Mouse (Mus musculus) hindbrain, embryonic 12.5 days (tissue): ENCODE data around the gene Polr3b. TPM values are rescaled to one million over a fixed set of nuclear protein-coding genes. Genes with fewer than 3 reads are reported as not detected.

Experiments
- ATAC-seq: fragments of 200-750 bp; cut with Nextera tagmentation; 2 replicates; pipeline ENCODE4 v1.8.0; 2017; ENCODE audit warnings: moderate TSS enrichment; ENCODE audit not compliant: low FRiP score
- H3K27ac ChIP-seq: fragments of 300-500 bp; sonication (generic); 2 replicates; pipeline ENCODE4 v1.5.1; 2016; ENCODE audit warnings: mild to moderate bottlenecking
- H3K27me3 ChIP-seq: fragments of 300-500 bp; sonication (generic); 2 replicates; pipeline ENCODE4 v1.6.1; 2016; ENCODE audit warnings: mild to moderate bottlenecking
- H3K36me3 ChIP-seq: fragments of 300-500 bp; sonication (generic); 2 replicates; pipeline ENCODE4 v1.6.1; 2016; ENCODE audit warnings: mild to moderate bottlenecking
- H3K4me1 ChIP-seq: fragments of 300-500 bp; sonication (generic); 2 replicates; pipeline ENCODE4 v1.6.1; 2016
- H3K4me2 ChIP-seq: fragments of 300-500 bp; sonication (generic); replicated peaks from 2 replicates; pipeline ENCODE4 v1.6.1; 2016; ENCODE audit warnings: mild to moderate bottlenecking
- H3K4me3 ChIP-seq: fragments of 300-500 bp; sonication (generic); 2 replicates; pipeline ENCODE4 v1.5.1; 2016; ENCODE audit warnings: mild to moderate bottlenecking
- H3K9ac ChIP-seq: fragments of 300-500 bp; sonication (generic); 2 replicates; pipeline ENCODE4 v1.6.1; 2016; ENCODE audit warnings: mild to moderate bottlenecking, moderate library complexity
- H3K9me3 ChIP-seq: fragments of 300-500 bp; sonication (generic); replicated peaks from 2 replicates; pipeline ENCODE4 v1.6.1; 2016; ENCODE audit warnings: mild to moderate bottlenecking
- WGBS: fragments of 180-500 bp; shearing (Covaris S2); methylation state at CpG from one replicate; pipeline ENCODE4 v1.1.7; 2016; 5-methylcytosine and 5-hydroxymethylcytosine counted together
- polyA plus RNA-seq: library from polyadenylated mRNA; unstranded; fragments of >200 nt; fragmentation: Nextera tagmentation; extraction: Ambion mirVana; gene quantifications from 2 replicates; pipeline ENCODE4 v1.2.1, GENCODE M21; 2016

Polr3b gene
- polyA plus RNA-seq, 1 experiment from 2014 or later, result 19.3 TPM

GRCm38 (mm10) chr10:84615076-84615475, 7.0 kb upstream of the Polr3b start:
- H3K9me3 ChIP-seq, result no peaks in the 10 kb centered on the region
- no peak for ATAC-seq
- H3K27ac ChIP-seq, result no peak overlapping the region
- H3K9ac ChIP-seq, result no peak overlapping the region
- 82% methylated on average over 3 of the region's 3 CpGs for WGBS
- H3K4me3 ChIP-seq, result no peak overlapping the region
- H3K36me3 ChIP-seq, result no peaks in the 10 kb centered on the region
- no peaks in the 10 kb centered on the region for H3K27me3 ChIP-seq
- no peaks in the 10 kb centered on the region for H3K4me1 ChIP-seq
- H3K4me2 ChIP-seq, result no peak overlapping the region

DNA sequence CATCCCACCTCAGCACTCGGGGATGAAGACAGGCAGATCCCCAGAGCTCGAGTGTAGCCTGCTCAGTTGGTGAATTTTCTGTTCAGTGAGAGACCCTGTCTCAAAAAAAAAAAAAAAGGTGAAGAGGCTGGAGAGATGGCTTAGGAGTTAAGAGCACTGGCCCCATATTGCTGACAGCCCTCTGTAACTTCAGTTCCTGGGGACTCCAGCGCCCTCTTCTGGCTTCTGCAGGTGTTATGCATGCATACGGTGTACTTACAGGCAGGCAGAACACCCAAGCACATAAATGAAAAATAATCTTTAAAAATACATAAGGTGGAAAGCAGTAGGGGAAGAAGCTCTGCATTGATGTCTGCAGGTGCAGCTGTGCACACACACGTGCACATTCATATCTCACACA, 9.1 kb downstream of the Polr3b start:
- Histone ChIP-seq H3K36me3 (peaks cover 29% of the 10 kb centered on the region), H3K4me1 (no peaks in the 10 kb centered on the region), H3K4me2 (no peak overlapping the region), H3K27me3 (no peaks in the 10 kb centered on the region), H3K9me3 (no peaks in the 10 kb centered on the region), H3K27ac (no peak overlapping the region), H3K9ac (no peak overlapping the region), H3K4me3 (no peak overlapping the region)
- WGBS, result 55% methylated on average over 5 of the region's 5 CpGs
- ATAC-seq, result no peak

GRCm38 (mm10) chr10:84632005-84632404, 9.9 kb downstream of the Polr3b start:
- WGBS, result 87% methylated on average over 4 of the region's 4 CpGs
- Histone ChIP-seq H3K27me3 (no peaks in the 10 kb centered on the region), H3K4me1 (no peaks in the 10 kb centered on the region), H3K4me2 (no peak overlapping the region), H3K4me3 (no peak overlapping the region), H3K27ac (no peak overlapping the region), H3K36me3 (peaks cover 37% of the 10 kb centered on the region), H3K9ac (no peak overlapping the region), H3K9me3 (no peaks in the 10 kb centered on the region)
- no peak for ATAC-seq

DNA sequence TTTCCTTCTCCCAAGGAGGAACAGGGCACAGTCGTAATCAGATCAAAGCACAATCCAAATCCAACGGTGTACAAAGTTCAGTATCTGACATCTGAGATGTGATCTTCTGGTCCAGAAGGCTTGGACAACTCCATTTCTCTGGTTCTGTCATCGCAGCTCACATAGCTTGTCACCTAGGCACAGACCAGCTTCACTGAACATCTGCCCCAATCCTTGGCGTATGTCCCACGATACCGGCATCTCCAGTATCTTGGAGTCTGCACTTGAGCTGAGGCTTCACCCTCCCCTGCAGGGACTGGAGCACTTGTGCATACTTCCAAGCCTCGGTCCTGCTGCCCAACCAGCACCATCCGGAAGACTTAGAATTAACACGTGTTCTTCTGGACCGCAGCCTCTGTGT, 14.6 kb downstream of the Polr3b start:
- H3K9ac ChIP-seq, result no peak overlapping the region
- no peak overlapping the region for H3K27ac ChIP-seq
- H3K4me3 ChIP-seq, result no peak overlapping the region
- peaks cover 53% of the 10 kb centered on the region for H3K36me3 ChIP-seq
- WGBS, result 96% methylated on average over 10 of the region's 10 CpGs
- H3K4me2 ChIP-seq, result no peak overlapping the region
- no peak for ATAC-seq
- H3K27me3 ChIP-seq, result no peaks in the 10 kb centered on the region
- no peaks in the 10 kb centered on the region for H3K9me3 ChIP-seq
- H3K4me1 ChIP-seq, result no peaks in the 10 kb centered on the region

DNA sequence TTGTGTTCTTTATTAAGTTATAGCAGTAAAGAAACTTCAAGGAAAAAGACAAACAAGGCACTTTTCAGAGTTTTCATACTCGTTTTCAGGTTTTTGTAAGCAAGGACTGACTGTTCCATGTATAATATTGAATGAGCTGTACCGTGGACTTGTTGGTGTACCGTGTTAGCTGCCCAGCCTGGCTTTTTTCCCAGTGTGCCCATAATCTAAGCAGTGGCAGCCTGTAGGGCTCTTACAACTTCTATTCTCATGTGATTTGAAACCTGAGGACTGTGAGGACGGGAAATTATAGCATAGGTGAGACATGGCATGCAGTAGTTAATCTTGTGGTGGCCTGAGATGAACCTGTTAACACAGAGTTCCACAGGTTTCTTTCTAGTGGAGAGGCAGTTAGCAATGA, 16.3 kb downstream of the Polr3b start:
- H3K4me2 ChIP-seq, result no peak overlapping the region
- H3K9me3 ChIP-seq, result no peaks in the 10 kb centered on the region
- no peak overlapping the region for H3K9ac ChIP-seq
- no peak for ATAC-seq
- H3K27me3 ChIP-seq, result no peaks in the 10 kb centered on the region
- H3K4me3 ChIP-seq, result no peak overlapping the region
- 94% methylated on average over 4 of the region's 4 CpGs for WGBS
- H3K27ac ChIP-seq, result no peak overlapping the region
- H3K36me3 ChIP-seq, result peaks cover 44% of the 10 kb centered on the region
- no peaks in the 10 kb centered on the region for H3K4me1 ChIP-seq

DNA sequence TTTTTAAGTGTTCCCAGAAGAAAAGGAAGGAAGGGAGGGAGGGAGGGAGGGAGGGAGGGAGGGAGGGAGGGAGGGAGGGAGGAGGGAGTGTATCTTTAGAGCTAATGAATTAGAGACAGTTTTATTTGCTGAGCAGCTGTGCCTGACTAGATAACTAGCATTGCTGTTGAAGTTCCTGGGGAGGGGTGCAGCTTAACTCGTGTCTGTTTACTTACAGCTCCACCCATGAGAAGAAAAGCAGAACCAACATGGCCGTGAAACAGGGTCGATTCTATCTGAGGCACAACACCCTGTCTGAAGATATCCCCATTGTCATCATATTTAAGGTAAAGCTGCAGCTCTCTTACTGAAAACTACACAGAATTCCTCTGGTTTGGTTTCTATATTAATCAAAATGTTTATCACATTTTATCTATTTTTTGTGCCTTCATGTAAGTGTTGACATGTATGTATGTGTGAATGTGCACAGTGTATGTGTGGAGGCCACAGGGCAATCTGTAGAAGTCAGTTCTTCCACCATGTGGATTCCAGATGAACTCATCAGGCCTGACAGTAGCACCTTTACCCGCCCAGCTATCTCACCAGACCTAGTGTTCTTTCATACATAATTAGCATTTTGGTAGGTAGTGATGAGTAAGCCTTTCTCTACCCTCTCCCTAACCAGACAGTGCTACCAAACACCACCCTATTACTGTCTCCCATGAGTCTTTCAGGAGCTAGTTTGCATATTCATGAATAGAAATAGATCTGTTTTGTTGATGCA, 17.6 kb downstream of the Polr3b start:
- ATAC-seq, result no peak
- no peak overlapping the region for H3K27ac ChIP-seq
- no peaks in the 10 kb centered on the region for H3K27me3 ChIP-seq
- no peak overlapping the region for H3K9ac ChIP-seq
- H3K9me3 ChIP-seq, result no peaks in the 10 kb centered on the region
- WGBS, result 93% methylated on average over 4 of the region's 4 CpGs
- peaks cover 41% of the 10 kb centered on the region for H3K36me3 ChIP-seq
- H3K4me3 ChIP-seq, result no peak overlapping the region
- no peak overlapping the region for H3K4me2 ChIP-seq
- no peaks in the 10 kb centered on the region for H3K4me1 ChIP-seq

- WGBS, result 90% methylated on average over 7 of the region's 7 CpGs
These were observed 18.8 kb downstream of the Polr3b start for GRCm38 (mm10) chr10:84640861-84641260.

GRCm38 (mm10) chr10:84641576-84641975, 19.5 kb downstream of the Polr3b start:
- H3K27ac ChIP-seq, result no peak overlapping the region
- no peak for ATAC-seq
- peaks cover 36% of the 10 kb centered on the region for H3K36me3 ChIP-seq
- H3K4me1 ChIP-seq, result no peaks in the 10 kb centered on the region
- no peak overlapping the region for H3K9ac ChIP-seq
- H3K9me3 ChIP-seq, result no peaks in the 10 kb centered on the region
- H3K4me3 ChIP-seq, result no peak overlapping the region
- H3K27me3 ChIP-seq, result no peaks in the 10 kb centered on the region
- 86% methylated on average over 2 of the region's 2 CpGs for WGBS
- no peak overlapping the region for H3K4me2 ChIP-seq

More at GRCm38 (mm10) chr10:84640861-84641260, 18.8 kb downstream of the Polr3b start:
- no peaks in the 10 kb centered on the region for H3K9me3 ChIP-seq
- no peak overlapping the region for H3K27ac ChIP-seq
- no peak overlapping the region for H3K4me3 ChIP-seq
- no peak overlapping the region for H3K4me2 ChIP-seq
- ATAC-seq, result no peak
- peaks cover 42% of the 10 kb centered on the region for H3K36me3 ChIP-seq
- H3K4me1 ChIP-seq, result no peaks in the 10 kb centered on the region
- H3K27me3 ChIP-seq, result no peaks in the 10 kb centered on the region
- H3K9ac ChIP-seq, result no peak overlapping the region

DNA sequence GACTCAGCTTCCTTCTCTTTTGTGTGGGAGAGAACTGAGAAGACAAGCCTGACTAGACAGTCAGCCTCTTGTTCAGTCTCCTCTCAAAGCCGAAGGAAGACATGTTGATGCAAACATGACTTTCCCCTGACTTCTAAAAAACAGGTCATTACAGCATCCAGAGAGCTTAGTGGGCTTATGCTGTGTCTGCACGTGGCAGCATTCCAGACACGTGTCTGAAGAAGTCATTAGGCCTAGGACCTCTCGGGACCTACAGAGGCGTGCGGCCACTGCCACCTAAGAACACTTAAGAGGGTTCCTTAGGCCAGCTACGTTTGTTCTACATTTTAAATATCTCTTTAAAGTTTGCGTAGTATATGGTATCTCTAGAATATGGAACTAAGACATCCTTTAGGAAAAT, 23.8 kb downstream of the Polr3b start:
- Histone ChIP-seq H3K27ac (no peak overlapping the region), H3K4me3 (no peak overlapping the region), H3K9ac (no peak overlapping the region), H3K4me2 (no peak overlapping the region), H3K9me3 (no peaks in the 10 kb centered on the region), H3K27me3 (no peaks in the 10 kb centered on the region), H3K4me1 (no peaks in the 10 kb centered on the region), H3K36me3 (peaks cover 24% of the 10 kb centered on the region)
- no peak for ATAC-seq
- 82% methylated on average over 8 of the region's 8 CpGs for WGBS

- 82% methylated on average over 12 of the region's 12 CpGs for WGBS
These were observed 24.5 kb downstream of the Polr3b start for GRCm38 (mm10) chr10:84646506-84647102.

GRCm38 (mm10) chr10:84647264-84647663, 25.2 kb downstream of the Polr3b start:
- H3K27me3 ChIP-seq, result no peaks in the 10 kb centered on the region
- H3K36me3 ChIP-seq, result peaks cover 27% of the 10 kb centered on the region
- H3K27ac ChIP-seq, result no peak overlapping the region
- no peak overlapping the region for H3K4me3 ChIP-seq
- no peak for ATAC-seq
- no peak overlapping the region for H3K9ac ChIP-seq
- 94% methylated on average over 5 of the region's 5 CpGs for WGBS
- H3K4me2 ChIP-seq, result no peak overlapping the region
- H3K9me3 ChIP-seq, result no peaks in the 10 kb centered on the region
- H3K4me1 ChIP-seq, result no peaks in the 10 kb centered on the region

More at GRCm38 (mm10) chr10:84646506-84647102, 24.5 kb downstream of the Polr3b start:
- Histone ChIP-seq H3K9ac (no peak overlapping the region), H3K4me1 (no peaks in the 10 kb centered on the region), H3K36me3 (peaks cover 27% of the 10 kb centered on the region), H3K27ac (no peak overlapping the region), H3K4me3 (no peak overlapping the region), H3K4me2 (no peak overlapping the region), H3K9me3 (no peaks in the 10 kb centered on the region), H3K27me3 (no peaks in the 10 kb centered on the region)
- no peak for ATAC-seq

DNA sequence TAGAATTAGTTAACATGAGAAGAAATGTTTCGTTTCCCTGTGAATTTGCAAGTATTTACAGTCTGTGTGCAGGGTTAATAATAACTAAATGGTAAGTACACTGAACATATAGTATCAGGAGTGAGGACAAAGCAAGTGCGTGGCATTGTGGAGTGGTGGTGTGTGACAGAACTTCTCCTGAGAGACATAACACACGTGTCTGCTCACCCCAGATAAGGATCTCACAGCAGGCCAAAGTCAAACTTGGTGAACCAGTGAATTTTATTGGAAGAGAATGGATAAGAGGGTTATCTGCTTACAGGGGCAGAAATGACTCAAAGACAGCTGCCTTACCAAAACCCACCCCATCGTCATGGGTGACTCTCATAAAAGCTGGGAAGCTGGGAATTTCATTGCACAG, 26.8 kb downstream of the Polr3b start:
- Histone ChIP-seq H3K27ac (no peak overlapping the region), H3K27me3 (no peaks in the 10 kb centered on the region), H3K9ac (no peak overlapping the region), H3K4me3 (no peak overlapping the region), H3K36me3 (peaks cover 34% of the 10 kb centered on the region), H3K9me3 (no peaks in the 10 kb centered on the region), H3K4me1 (no peaks in the 10 kb centered on the region), H3K4me2 (no peak overlapping the region)
- no peak for ATAC-seq
- WGBS, result 89% methylated on average over 4 of the region's 4 CpGs

DNA sequence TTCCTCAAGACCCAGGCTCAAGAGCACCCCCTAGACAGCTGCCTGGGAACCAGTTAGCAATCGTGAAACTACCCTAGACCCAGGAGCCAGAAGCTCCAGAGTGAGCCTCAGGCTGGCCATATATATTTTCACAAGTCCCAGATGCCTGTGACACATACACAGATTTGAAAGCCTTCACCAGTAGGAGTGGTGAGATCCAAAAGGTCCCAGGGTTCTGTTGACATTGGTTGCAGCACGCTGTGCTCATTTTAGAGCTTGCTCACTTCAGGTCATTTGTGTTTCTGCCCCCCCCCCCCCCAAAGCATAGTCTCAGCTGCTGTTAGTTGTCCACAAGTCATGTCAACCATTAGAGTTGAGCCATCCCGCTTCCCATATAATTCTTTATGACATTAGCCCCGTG, 31.9 kb downstream of the Polr3b start:
- H3K4me2 ChIP-seq, result no peak overlapping the region
- no peaks in the 10 kb centered on the region for H3K9me3 ChIP-seq
- H3K27ac ChIP-seq, result no peak overlapping the region
- WGBS, result 75% methylated on average over 4 of the region's 4 CpGs
- no peak overlapping the region for H3K4me3 ChIP-seq
- no peak for ATAC-seq
- H3K27me3 ChIP-seq, result no peaks in the 10 kb centered on the region
- H3K9ac ChIP-seq, result no peak overlapping the region
- H3K4me1 ChIP-seq, result peaks cover 16% of the 10 kb centered on the region
- H3K36me3 ChIP-seq, result peaks cover 14% of the 10 kb centered on the region; the same call in 1 of the 2 replicates
